Mouse (Mus musculus) gonadal fat pad, adult 2 months (tissue): Measurements from ENCODE around the gene Il1rapl1. TPM values are rescaled to one million over a fixed set of nuclear protein-coding genes. Genes with fewer than 3 reads are reported as not detected.
"Not testable (repeated sequence)": the region's sequence is repeated elsewhere in the genome, so short reads cannot be mapped to it uniquely, and the experiment has no call there.

Source experiments
- DNase-seq: peaks from one replicate; pipeline ENCODE4 v3.0.0-alpha.2; 2012; ENCODE audit warnings: low read depth
- polyA plus RNA-seq: library from polyadenylated mRNA; depleted of rRNA; stranded (reverse); fragments of >200 nt; gene quantifications from 2 replicates; pipeline ENCODE4 v1.2.3, GENCODE M21; 2012

The Il1rapl1 gene
- polyA plus RNA-seq, 1 experiment = not detected

DNA sequence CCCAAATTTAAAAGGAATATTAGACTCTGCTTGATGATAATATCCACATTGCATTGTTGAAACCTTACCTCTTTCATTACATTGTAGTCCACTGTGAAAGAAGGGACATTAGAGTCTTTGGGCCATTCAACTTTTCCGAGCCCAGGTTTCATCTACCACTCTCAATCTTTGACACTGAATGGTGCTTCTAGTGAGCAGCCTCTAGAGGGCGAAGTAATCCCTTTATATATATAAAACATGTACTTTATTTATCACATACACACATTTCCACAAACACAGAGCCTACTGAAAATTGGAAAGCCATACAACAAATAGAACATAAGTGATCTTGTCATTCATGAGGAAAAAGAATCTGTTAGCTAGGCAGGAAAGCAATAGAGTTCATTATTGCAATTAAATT lies 459.8 kb downstream of the Il1rapl1 start:
- DNase-seq = no peak

DNA sequence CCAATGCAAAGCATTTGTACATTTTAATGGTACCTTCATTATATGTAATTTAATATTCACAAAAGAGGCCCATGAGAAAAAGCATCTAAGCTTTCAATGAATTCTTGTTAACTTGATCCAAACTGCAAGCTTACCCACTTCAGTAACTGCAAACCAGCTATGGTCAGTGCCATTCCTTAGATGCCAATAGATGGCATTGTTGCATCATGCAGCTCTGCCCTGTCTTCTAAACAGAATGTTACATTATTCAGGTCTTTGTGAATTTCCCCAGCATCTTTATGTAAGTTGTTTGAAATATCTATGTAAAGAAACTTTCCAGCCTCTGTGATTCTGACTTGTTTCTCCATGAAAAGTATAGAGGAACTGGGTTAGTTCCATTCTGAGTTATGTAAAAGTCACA lies 514.5 kb downstream of the Il1rapl1 start:
- DNase-seq = no peak

DNA sequence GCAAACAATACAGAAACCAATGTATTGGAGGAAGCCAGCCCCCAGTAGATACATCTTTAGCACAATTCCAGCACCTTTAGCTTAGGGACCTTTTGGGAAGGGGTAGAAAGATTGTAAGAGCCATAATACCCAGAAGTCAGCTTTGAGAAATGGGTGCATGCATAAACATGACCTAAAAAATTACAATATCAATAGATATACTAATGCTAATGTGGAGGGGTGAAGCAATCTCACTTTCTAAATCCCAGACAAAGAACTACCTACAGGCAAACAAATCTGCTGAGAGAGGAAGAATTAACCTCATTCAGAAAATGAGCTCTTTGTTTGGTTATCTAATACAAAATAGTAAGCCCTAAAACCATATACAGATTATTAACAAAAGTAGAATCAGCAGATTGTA lies 607.4 kb downstream of the Il1rapl1 start:
- no peak for DNase-seq

DNA sequence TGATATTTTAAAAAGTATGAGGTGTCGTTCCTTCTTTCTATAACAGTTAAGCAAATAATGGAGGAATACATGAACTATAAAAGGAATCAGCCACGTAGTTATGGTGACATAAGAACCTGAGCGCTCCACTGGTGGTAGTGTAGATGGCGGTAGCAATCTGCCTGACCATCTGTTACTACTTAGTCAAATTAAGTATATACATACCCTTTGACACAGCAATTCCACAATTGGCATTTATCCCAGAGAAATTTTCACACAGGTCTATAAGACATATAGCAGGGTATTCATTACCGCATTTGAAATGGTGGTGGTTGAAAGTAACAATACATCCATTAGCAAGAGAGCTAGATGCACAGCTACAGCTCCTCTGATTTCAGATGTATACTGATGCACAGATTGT lies 612.8 kb downstream of the Il1rapl1 start:
- no peak for DNase-seq

DNA sequence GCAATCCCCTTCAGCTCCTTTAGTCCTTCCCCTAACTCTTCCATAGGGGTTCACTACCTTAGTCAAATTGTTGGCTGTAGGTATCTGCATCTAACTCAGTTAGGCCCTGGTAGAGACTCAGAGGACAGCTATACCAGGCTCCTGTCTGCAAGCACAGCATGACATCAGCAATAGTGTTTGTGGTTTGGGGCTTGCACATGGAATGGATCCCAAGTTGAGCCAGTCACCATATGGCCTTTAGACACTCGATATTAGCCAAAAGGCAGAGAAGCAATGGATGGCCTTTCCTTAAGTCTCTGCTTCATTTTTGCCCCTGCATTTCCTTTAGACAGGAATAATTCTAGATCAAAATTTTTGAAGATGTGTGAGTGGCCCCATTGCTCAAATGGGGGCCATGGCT lies 632.0 kb downstream of the Il1rapl1 start:
- DNase-seq = no peak

DNA sequence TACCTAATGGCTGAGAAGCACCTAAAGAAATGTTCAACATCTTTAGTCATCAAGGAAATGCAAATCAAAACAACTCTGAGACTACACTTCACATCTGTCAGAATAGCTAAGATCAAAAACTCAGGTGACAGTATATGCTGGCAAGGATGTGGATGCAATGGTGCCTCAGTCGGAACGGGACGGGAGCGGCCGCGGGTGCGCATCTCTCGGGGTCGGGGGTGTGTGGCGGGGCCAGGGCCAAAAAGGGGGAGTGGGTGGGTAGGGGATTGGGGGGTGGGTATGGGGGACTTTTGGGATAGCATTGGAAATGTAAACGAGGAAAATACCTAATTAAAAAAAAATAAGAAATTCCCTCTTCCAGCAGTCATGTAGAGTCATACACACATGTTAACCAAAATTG lies 877.3 kb downstream of the Il1rapl1 start:
- DNase-seq = not testable (repeated sequence)

DNA sequence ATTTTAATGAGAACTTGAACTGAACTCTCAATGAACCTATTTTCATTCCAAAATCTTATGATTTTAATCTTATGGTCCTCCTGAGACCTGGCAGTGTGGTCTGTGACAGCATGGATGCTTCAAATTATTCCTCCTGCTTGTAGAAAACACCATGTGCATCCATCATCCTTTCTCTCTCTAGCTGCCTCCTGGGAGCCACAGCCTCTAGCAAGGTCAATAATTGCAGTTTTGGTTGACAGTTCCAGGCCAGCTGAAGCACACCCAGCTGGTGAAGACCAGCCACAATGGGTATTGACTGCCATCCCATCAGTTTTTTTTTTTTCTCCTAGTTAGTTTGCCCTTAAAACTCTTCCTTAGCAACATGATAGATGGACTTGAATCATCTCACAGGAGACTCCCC lies 890.2 kb downstream of the Il1rapl1 start:
- no peak for DNase-seq

DNA sequence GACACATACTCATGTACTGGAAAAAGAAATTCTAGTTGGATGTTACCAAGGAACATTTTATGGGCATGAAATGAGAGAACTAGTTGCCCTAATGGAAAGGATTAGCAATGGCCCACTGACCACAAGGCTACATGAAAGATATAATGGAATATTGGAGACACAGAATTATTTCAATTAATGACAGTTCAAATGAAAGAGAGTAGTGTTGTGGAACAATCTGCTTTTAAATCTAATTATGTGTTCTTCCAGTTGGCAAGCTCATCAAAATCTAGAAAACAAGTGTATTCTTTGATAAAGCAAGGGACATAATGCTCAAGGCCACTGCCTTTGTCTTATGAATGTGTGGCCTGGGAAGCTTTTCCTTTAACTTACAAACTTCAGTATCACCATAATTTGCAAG lies 1113.1 kb downstream of the Il1rapl1 start:
- DNase-seq = no peak

DNA sequence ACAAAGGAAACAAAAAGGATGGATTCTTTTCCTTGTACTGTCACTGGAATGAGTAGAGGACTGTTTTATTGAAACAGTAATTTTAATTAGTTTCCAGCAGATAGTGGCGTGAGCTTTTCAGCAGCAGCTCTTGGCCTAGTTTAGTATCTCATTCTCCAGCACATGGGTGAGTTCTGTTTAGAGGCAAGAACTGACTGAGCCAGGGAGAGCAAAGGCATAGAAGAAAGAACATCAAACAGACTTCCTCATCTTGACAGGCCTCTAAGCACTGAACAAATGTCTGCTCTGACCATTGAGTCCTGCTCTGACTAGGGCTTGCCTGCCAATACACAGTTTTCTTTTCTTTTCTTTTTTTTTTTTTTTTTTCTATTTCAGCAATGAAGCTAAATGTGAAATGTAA lies 1160.3 kb downstream of the Il1rapl1 start:
- no peak for DNase-seq

DNA sequence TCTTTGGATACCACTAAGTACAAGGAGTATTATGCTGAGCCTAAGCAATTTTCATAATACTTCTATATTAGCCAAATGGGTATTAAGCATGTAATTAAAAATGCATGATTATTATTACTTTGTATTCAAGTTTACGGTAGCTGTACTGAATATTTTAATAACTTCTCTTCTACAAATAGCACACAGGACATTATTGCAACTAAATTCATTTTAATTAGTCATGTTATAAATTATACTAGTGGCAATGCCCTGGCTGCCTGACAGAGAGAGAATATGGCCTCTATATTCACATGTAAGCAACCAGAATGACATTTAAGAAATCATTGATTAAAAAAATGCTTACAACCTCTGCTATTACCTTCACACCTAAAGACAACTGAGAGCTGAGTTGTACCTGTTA lies 1160.8 kb downstream of the Il1rapl1 start:
- DNase-seq = no peak

DNA sequence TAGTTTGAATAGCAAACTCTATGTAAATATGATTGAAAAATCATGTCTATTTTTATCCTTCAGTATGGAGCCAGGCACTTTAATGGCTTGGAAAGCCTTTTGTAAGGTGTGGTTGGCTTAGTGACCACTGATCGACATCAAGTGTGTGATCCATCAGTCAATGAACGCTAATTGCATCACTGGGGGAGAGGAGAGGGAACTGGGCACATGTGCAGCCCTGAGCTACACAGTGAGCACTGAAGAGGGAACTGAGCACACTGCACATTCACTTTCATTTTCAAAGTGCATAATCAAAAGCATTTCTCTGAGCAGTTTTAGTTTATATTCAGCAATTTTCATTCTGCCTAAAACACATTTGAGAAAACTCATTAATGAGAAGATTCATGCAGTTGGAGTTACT lies 1164.5 kb downstream of the Il1rapl1 start:
- no peak for DNase-seq

DNA sequence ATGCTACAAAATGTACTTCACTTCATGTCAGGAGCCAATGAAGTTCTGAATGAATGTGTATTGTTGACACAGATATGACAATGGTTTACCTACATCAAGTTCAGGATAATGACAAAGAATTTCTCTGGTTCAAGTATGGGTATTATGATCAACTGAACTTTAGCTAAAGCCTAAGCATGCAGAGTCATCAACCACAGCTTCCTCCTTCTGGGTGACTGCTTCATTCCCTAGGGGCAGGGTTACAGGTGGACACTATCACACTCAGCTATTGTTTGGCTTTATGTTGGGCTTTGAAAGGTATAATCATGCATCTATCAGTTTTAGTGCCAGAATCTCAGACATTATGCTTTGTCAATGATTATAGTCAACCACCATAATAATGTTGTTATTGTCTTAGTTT lies 1166.3 kb downstream of the Il1rapl1 start:
- no peak for DNase-seq

DNA sequence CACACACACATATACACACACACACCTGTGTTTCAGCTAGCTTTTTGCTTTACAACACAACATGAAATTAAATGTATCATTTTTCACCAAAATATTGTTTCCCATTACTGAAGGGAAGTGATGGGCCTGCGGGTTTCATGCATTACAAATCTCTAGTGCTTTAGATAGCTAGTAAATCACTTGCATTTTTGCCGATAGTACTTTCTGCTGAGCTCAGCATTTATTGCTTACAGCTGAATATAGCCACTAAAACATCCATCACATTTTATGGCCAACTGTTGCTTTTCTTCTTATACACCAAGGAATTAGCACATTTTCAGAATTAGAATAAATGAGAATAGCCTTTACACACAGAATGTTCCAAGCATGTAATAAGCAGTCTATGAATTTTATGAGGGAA lies 1260.6 kb downstream of the Il1rapl1 start:
- no peak for DNase-seq

DNA sequence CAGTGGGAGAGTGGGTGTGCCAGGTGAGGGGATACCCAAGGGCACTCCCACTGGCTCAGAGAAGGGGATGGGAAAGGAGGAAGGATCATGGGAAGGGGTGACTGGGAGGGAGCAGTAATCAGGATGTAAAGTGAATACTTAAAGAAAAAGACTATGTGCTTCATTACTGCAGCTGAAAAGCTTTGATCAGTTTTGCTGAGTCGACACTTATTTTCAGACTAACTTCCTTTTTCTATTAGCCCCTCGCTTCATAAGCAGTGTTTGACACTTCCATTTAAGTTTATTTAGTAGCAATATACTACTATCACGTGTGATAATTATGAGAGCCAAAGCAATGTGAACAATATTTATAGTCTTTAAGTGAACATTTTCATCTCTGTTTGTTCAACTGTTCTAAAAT lies 1307.2 kb downstream of the Il1rapl1 start:
- no peak for DNase-seq

DNA sequence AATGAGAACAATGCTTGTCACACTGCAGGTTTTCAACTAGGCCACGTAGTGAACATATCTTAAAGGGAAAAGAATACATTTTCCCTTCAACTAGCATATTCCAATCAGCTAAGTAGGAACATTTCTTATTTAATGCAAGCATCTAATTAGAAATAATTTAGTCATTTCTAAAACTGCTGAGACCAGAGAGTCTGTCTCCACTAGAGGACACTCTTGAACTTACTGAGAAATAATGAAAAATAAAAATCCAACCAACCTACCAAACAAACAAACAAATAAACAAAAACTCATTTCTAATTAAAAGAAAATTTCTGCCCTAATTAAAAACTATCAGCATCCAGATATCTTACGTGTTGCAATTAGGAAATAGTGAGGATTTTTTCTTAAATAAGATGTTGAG lies 1312.7 kb downstream of the Il1rapl1 start:
- no peak for DNase-seq

DNA sequence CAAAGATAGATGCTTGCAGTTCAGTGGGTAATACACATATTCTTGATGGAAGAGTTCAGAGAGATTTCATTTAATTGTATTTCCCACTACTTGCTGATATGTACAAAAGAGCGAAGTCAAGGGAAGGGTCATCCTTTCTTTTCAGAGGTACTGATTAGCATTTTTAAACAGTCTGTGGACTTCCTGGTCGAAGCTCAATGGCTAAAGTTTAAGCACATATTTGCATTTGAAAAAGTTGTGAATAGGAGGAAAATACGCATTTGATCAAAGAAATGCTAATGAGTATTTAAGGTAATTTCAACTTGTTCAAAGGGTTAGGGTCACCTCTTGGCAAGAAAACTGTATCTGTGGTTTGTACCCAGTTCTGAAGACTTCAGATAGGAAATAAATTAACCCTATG lies 1386.6 kb downstream of the Il1rapl1 start:
- DNase-seq = no peak
